In the genomic region with DNA sequence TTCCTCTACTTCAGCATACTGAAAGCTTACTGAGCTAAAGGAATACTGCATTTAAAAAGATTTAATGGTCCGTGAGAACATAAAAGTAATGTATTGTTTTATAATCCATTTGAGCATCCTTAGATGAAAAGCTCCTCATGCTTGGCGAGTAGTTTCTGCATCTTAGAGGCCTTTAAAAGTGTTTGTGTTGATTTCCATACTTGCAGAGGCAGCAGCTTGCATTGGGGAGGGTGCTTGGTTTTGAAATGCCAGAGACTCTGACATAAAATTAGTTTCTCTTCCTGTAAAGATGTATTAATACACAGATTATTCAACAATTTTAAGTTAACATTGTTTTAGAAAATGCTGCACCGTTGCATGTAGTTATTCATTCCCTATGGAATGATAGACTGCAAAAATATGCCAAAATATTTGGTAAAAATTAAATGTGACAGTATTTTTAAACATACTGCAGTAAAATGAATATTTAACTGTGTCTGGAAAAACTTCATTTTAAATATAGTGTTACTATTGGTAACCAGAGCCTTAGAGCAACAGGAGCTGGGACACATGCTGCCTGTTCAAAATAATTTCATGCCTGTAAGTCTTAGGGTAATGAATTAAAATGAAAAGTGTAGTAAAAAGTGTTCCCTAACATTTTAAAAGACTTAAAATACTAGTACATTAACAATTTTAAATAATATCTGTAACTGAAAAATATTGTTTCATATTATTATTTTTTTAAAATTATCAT, we compare ENCODE assay signal across 22 mouse cellular contexts.
A peak's percentile ranks its signal among the peaks of the same experiment; 100 is the strongest.
DNase-seq lines count a peak whose midpoint lies in the region; ATAC-seq lines count a peak whose summit lies in the region.
"Had no signal": no experiment of that assay in that cellular context is flagged by ENCODE, and none has a peak within 500 bp of the region (broad histone marks: within the 10 kb centered on the region; RNA-seq: fewer than 3 reads in every experiment).

No protein-coding gene starts in this region.

- no peak overlapping the region for H3K27ac ChIP-seq in midbrain, embryonic 11.5 days (ENCODE audit: low read depth, low read length)
- H3K27ac ChIP-seq in midbrain, embryonic 15.5 days: no peak overlapping the region
- no peak overlapping the region for H3K27ac ChIP-seq in hindbrain, embryonic 13.5 days
- H3K27ac ChIP-seq: embryonic facial prominence, embryonic 15.5 days; forebrain, embryonic 10.5 days; forebrain, embryonic 15.5 days; heart, embryonic 10.5 days; hindbrain, embryonic 14.5 days had no signal

- H3K4me2 ChIP-seq in midbrain, embryonic 11.5 days: no peak overlapping the region
- H3K4me2 ChIP-seq in midbrain, embryonic 15.5 days: no peak overlapping the region
- no peak overlapping the region for H3K4me2 ChIP-seq in hindbrain, embryonic 13.5 days
- H3K4me2 ChIP-seq: embryonic facial prominence, embryonic 15.5 days; forebrain, embryonic 15.5 days; hindbrain, embryonic 14.5 days had no signal

- DNase-seq in frontal cortex, adult 2 months (ENCODE audit: extremely low spot score in 1 of 2, low spot score in 1 of 2): peak; percentile 3 to 4
- DNase-seq in frontal cortex, postnatal 25 days (ENCODE audit: low spot score in 2 of 2): no peak
- DNase-seq in midbrain, embryonic 11.5 days (ENCODE audit: low spot score, missing footprints): no peak
- peak; percentile 4 for DNase-seq in right cerebral cortex, postnatal 25 days
- DNase-seq in right cerebral cortex, adult 18-20 months: no peak
- DNase-seq: adrenal gland, adult 2 months; adrenal gland, postnatal 25 days; cerebellum, adult 11 months; cerebellum, adult 8-10 months; cerebellum, postnatal 14 days; embryo, embryonic 11 days; gastrocnemius, postnatal 10 days; heart, adult 18-20 months; heart, postnatal 10 days had no signal

- WGBS in midbrain, embryonic 11.5 days: 46% methylated on average over 3 of the region's 3 CpGs
- 34% methylated on average over 3 of the region's 3 CpGs for WGBS in midbrain, embryonic 15.5 days
- 47% methylated on average over 3 of the region's 3 CpGs for WGBS in hindbrain, embryonic 13.5 days

- H3K27me3 ChIP-seq in midbrain, embryonic 11.5 days (ENCODE audit: control insufficient read depth, insufficient read depth, low read length): no peaks in the 10 kb centered on the region
- H3K27me3 ChIP-seq in midbrain, embryonic 15.5 days (replicated peaks): no peaks in the 10 kb centered on the region
- H3K27me3 ChIP-seq in hindbrain, embryonic 13.5 days: no peaks in the 10 kb centered on the region
- H3K27me3 ChIP-seq: embryonic facial prominence, embryonic 15.5 days; forebrain, embryonic 15.5 days had no signal

- H3K9me3 ChIP-seq in midbrain, embryonic 11.5 days (ENCODE audit: control insufficient read depth, low read length): no peaks in the 10 kb centered on the region
- H3K9me3 ChIP-seq in midbrain, embryonic 15.5 days: no peaks in the 10 kb centered on the region
- no peaks in the 10 kb centered on the region for H3K9me3 ChIP-seq in hindbrain, embryonic 13.5 days
- H3K9me3 ChIP-seq: embryonic facial prominence, embryonic 15.5 days; forebrain, embryonic 10.5 days; forebrain, embryonic 15.5 days; heart, embryonic 10.5 days had no signal

- 0 out of 2 replicates have a peak, but pooled peaks have one; percentile 4 for ATAC-seq in midbrain, embryonic 11.5 days (ENCODE audit: low FRiP score)
- ATAC-seq in midbrain, embryonic 15.5 days (replicated peaks): no peak
- no peak for ATAC-seq in hindbrain, embryonic 13.5 days (ENCODE audit: low FRiP score)
- ATAC-seq: forebrain, embryonic 15.5 days had no signal

- no peak overlapping the region for H3K4me3 ChIP-seq in midbrain, embryonic 11.5 days (ENCODE audit: low read depth, low read length)
- H3K4me3 ChIP-seq in midbrain, embryonic 15.5 days: no peak overlapping the region
- no peak overlapping the region for H3K4me3 ChIP-seq in hindbrain, embryonic 13.5 days
- H3K4me3 ChIP-seq: embryonic facial prominence, embryonic 15.5 days; erythroblast, embryonic 14.5 days; forebrain, embryonic 10.5 days; forebrain, embryonic 15.5 days; heart, embryonic 10.5 days had no signal

- H3K9ac ChIP-seq in midbrain, embryonic 11.5 days (ENCODE audit: low read length): no peak overlapping the region
- H3K9ac ChIP-seq in midbrain, embryonic 15.5 days: no peak overlapping the region
- H3K9ac ChIP-seq in hindbrain, embryonic 13.5 days: no peak overlapping the region
- H3K9ac ChIP-seq: embryonic facial prominence, embryonic 15.5 days; forebrain, embryonic 15.5 days; hindbrain, embryonic 14.5 days had no signal

- no peaks in the 10 kb centered on the region for H3K4me1 ChIP-seq in midbrain, embryonic 11.5 days (ENCODE audit: control insufficient read depth, insufficient read depth, low read length)
- H3K4me1 ChIP-seq in midbrain, embryonic 15.5 days: no peaks in the 10 kb centered on the region
- no peaks in the 10 kb centered on the region for H3K4me1 ChIP-seq in hindbrain, embryonic 13.5 days (replicated peaks)
- H3K4me1 ChIP-seq: embryonic facial prominence, embryonic 15.5 days; forebrain, embryonic 15.5 days; heart, embryonic 10.5 days had no signal

- no peaks in the 10 kb centered on the region for H3K36me3 ChIP-seq in midbrain, embryonic 11.5 days (ENCODE audit: control insufficient read depth, insufficient read depth, low read length)
- no peaks in the 10 kb centered on the region for H3K36me3 ChIP-seq in midbrain, embryonic 15.5 days (replicated peaks)
- H3K36me3 ChIP-seq in hindbrain, embryonic 13.5 days: no peaks in the 10 kb centered on the region
- H3K36me3 ChIP-seq: embryonic facial prominence, embryonic 15.5 days; forebrain, embryonic 10.5 days; forebrain, embryonic 15.5 days; heart, embryonic 10.5 days had no signal

Comparison
In these comparisons a context has a peak if more than half of its experiments do, and no peak if none do; other contexts are left out.
1. DNase-seq: peak in frontal cortex, adult 2 months (2 of 2) and right cerebral cortex, postnatal 25 days (single experiment); none in frontal cortex, postnatal 25 days (0 of 2), midbrain, embryonic 11.5 days (single experiment) and right cerebral cortex, adult 18-20 months (single experiment).